Mouse (Mus musculus): ENCODE results near the gene Epo. TPM values are rescaled to one million over a fixed set of nuclear protein-coding genes. Genes with fewer than 3 reads are reported as not detected.

Epo gene
- polyA plus RNA-seq, 1 experiment from 2014 or later: 1.4 TPM

- Histone ChIP-seq H3K9ac (ENCODE audit: low read length) (no peak overlapping the region), H3K27me3 (ENCODE audit: control insufficient read depth, insufficient read depth, low read length) (no peaks in the 10 kb centered on the region), H3K9me3 (ENCODE audit: control insufficient read depth, low read length) (no peaks in the 10 kb centered on the region), H3K27ac (ENCODE audit: low read depth, low read length) (no peak overlapping the region), H3K4me2 (no peak overlapping the region), H3K36me3 (ENCODE audit: control insufficient read depth, insufficient read depth, low read length) (no peaks in the 10 kb centered on the region), H3K4me3 (ENCODE audit: low read depth, low read length) (no peak overlapping the region), H3K4me1 (ENCODE audit: control insufficient read depth, insufficient read depth, low read length) (no peaks in the 10 kb centered on the region)
- 89% methylated on average over 11 of the region's 11 CpGs for whole genome bisulfite sequencing
- DNase-seq (ENCODE audit: low spot score, missing footprints) (no peak), ATAC-seq (ENCODE audit: low FRiP score) (no peak)
Observed at GRCm38 (mm10) chr5:137440216-137440855, 92.7 kb downstream of the Epo start.

GRCm38 (mm10) chr5:137433889-137434288 is 99.2 kb downstream of the Epo start:
- Histone ChIP-seq H3K4me2 (no peak overlapping the region), H3K27me3 (ENCODE audit: control insufficient read depth, insufficient read depth, low read length) (no peaks in the 10 kb centered on the region), H3K9me3 (ENCODE audit: control insufficient read depth, low read length) (no peaks in the 10 kb centered on the region), H3K27ac (ENCODE audit: low read depth, low read length) (no peak overlapping the region), H3K36me3 (ENCODE audit: control insufficient read depth, insufficient read depth, low read length) (no peaks in the 10 kb centered on the region), H3K4me1 (ENCODE audit: control insufficient read depth, insufficient read depth, low read length) (no peaks in the 10 kb centered on the region), H3K9ac (ENCODE audit: low read length) (no peak overlapping the region), H3K4me3 (ENCODE audit: low read depth, low read length) (no peak overlapping the region)
- WGBS: 74% methylated on average over 6 of the region's 6 CpGs
- ATAC-seq (ENCODE audit: low FRiP score): no peak
- no peak for DNase-seq (ENCODE audit: low spot score, missing footprints)

Small RNA genes within 50 kb of the gene (microRNA-seq; reads per million reads assigned to microRNA genes)
- 0.95 reads per million for gene Mir6418

Other genes with a start within 250 kb of the Epo start
- gene Ache, start 245.7 kb downstream of the Epo start, polyA plus RNA-seq (2014; fragmentation: Nextera tagmentation; extraction: Ambion mirVana): 3.6 and 4.0 TPM in 2 replicates
- gene Ufsp1, start 238.6 kb downstream of the Epo start, polyA plus RNA-seq (2014; fragmentation: Nextera tagmentation; extraction: Ambion mirVana): 7.5 and 7.9 TPM in 2 replicates
- 151 and 154 TPM in 2 replicates for gene Srrt, start 225.6 kb downstream of the Epo start, polyA plus RNA-seq (2014; fragmentation: Nextera tagmentation; extraction: Ambion mirVana)
- 28.0 and 34.1 TPM in 2 replicates for gene Trip6, start 218.8 kb downstream of the Epo start, polyA plus RNA-seq (2014; fragmentation: Nextera tagmentation; extraction: Ambion mirVana)
- 5.8 TPM in 2 replicates for gene Slc12a9, start 199.6 kb downstream of the Epo start, polyA plus RNA-seq (2014; fragmentation: Nextera tagmentation; extraction: Ambion mirVana)
- 19.0 and 20.8 TPM in 2 replicates for gene Ephb4, start 183.1 kb downstream of the Epo start, polyA plus RNA-seq (2014; fragmentation: Nextera tagmentation; extraction: Ambion mirVana)
- 0.03 TPM in 2 replicates for gene Zan, start 56.2 kb downstream of the Epo start, polyA plus RNA-seq (2014; fragmentation: Nextera tagmentation; extraction: Ambion mirVana)
- 54.8 and 57.4 TPM in 2 replicates for gene Pop7, start 30.7 kb downstream of the Epo start, polyA plus RNA-seq (2014; fragmentation: Nextera tagmentation; extraction: Ambion mirVana)
- 10.5 and 10.6 TPM in 2 replicates for gene Gigyf1, start 14.7 kb downstream of the Epo start, polyA plus RNA-seq (2014; fragmentation: Nextera tagmentation; extraction: Ambion mirVana)
- 432 and 501 TPM in 2 replicates for gene Gnb2, start 268 bp upstream of the Epo start, polyA plus RNA-seq (2014; fragmentation: Nextera tagmentation; extraction: Ambion mirVana)
- gene Actl6b, start 20.3 kb upstream of the Epo start, polyA plus RNA-seq (2014; fragmentation: Nextera tagmentation; extraction: Ambion mirVana): 30.6 and 31.1 TPM in 2 replicates
- 2.0 and 2.1 TPM in 2 replicates for gene Tfr2, start 36.6 kb upstream of the Epo start, polyA plus RNA-seq (2014; fragmentation: Nextera tagmentation; extraction: Ambion mirVana)
- gene Mospd3, start 67.8 kb upstream of the Epo start, polyA plus RNA-seq (2014; fragmentation: Nextera tagmentation; extraction: Ambion mirVana): 19.0 and 19.8 TPM in 2 replicates
- gene Pcolce, start 80.5 kb upstream of the Epo start, polyA plus RNA-seq (2014; fragmentation: Nextera tagmentation; extraction: Ambion mirVana): 58.8 and 61.4 TPM in 2 replicates
- gene Fbxo24, start 95.8 kb upstream of the Epo start, polyA plus RNA-seq (2014; fragmentation: Nextera tagmentation; extraction: Ambion mirVana): 0.10 and 0.16 TPM in 2 replicates
- gene Lrch4, start 95.9 kb upstream of the Epo start, polyA plus RNA-seq (2014; fragmentation: Nextera tagmentation; extraction: Ambion mirVana): 27.3 and 28.3 TPM in 2 replicates
- 4.5 and 5.8 TPM in 2 replicates for gene Gm20605, start 95.9 kb upstream of the Epo start, polyA plus RNA-seq (2014; fragmentation: Nextera tagmentation; extraction: Ambion mirVana)
- 4.5 and 6.8 TPM in 2 replicates for gene Sap25, start 108.1 kb upstream of the Epo start, polyA plus RNA-seq (2014; fragmentation: Nextera tagmentation; extraction: Ambion mirVana)
- 0.19 and 0.34 TPM in 2 replicates for gene Irs3, start 112.5 kb upstream of the Epo start, polyA plus RNA-seq (2014; fragmentation: Nextera tagmentation; extraction: Ambion mirVana)
- gene Agfg2, start 151.5 kb upstream of the Epo start, polyA plus RNA-seq (2014; fragmentation: Nextera tagmentation; extraction: Ambion mirVana): 13.6 and 14.9 TPM in 2 replicates
- 4.8 TPM in 2 replicates for gene Nyap1, start 208.4 kb upstream of the Epo start, polyA plus RNA-seq (2014; fragmentation: Nextera tagmentation; extraction: Ambion mirVana)
- 47.0 and 62.9 TPM in 2 replicates for gene Tsc22d4, start 212.5 kb upstream of the Epo start, polyA plus RNA-seq (2014; fragmentation: Nextera tagmentation; extraction: Ambion mirVana)
- 73.3 and 83.1 TPM in 2 replicates for gene Ppp1r35, start 245.6 kb upstream of the Epo start, polyA plus RNA-seq (2014; fragmentation: Nextera tagmentation; extraction: Ambion mirVana)

All from midbrain, embryonic 11.5 days (tissue).